Mouse (Mus musculus): ENCODE data around the gene Tpsb2.

The Tpsb2 gene

GRCm38 (mm10) chr17:25407352-25407751, 41.2 kb downstream of the Tpsb2 start:
- no peak for DNase-seq (ENCODE audit: low spot score in 2 of 2)

DNA sequence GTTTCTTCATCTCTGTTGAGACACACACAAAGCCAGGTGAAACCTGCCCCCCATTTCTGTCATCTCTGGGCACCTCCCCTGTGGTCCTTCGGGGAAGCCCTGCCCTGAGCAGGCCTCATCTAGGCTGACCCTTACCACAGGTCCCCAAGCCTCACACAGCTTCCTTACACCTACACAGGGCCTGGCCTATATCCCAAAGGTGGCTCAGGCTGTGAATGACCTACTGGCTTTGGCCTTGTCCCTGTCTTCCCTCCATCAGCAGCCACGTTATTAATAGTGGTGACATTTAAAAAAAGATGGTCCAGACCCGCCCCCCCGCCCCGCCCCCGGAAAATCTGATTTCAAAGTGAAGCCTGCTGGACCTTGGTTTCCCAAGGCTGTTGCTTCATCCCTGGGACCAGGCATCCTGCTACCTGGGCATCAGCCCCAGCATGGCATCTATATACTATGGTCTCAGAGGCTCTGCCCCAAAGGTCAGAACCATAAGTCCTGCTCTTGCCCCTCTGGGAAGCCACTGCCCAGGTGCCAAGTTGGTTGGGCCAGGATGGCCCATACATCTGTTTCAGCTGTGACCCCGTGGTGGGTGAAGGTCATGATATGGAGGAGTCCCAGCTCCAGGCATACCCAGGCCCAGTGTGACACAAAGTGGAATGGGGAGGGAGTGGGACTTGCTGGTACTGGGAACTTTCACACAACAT, 42.3 kb downstream of the Tpsb2 start:
- DNase-seq (ENCODE audit: low spot score in 2 of 2): no peak

GRCm38 (mm10) chr17:25409621-25410020, 43.5 kb downstream of the Tpsb2 start:
- DNase-seq (ENCODE audit: low spot score in 2 of 2): no peak

DNA sequence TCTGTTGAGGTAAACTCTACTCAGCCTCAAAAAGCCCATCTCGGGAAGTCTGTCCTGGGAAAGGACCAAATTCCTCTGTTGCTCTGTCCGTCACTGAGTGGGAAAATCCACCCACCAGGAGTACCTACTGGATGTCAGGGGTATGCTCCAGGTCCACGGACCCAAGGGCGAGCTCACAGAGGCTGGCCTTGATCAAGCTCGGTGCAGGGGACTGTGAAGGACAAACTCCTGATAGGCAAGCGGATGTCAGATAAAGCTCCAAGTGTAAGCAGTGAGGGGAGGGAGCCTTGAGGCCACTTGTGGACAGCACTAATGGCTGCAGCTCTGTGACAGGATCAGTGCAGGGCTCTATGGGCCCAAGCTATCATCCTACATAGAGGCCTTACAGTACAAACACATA, 44.1 kb downstream of the Tpsb2 start:
- no peak for DNase-seq (ENCODE audit: low spot score in 2 of 2)

DNA sequence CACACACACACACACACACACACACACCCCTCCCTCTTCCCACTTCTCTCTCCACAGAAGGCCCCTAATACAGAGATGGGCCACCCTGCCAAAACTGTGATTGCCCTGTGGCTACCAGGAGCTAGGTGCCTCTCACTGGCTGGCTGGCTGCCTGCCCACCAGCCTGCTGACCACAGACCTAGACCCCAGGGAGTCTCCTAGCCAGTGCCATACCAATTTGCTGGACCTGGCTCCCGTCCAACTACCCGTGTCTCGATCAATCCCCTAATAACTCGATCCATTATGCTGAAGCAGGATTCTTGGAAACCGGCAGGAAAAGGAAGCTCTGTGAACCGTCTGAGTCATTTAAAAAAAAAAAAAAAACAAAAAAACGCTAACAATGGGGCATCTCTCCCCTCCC, 44.7 kb downstream of the Tpsb2 start:
- no peak for DNase-seq (ENCODE audit: low spot score in 2 of 2)

DNA sequence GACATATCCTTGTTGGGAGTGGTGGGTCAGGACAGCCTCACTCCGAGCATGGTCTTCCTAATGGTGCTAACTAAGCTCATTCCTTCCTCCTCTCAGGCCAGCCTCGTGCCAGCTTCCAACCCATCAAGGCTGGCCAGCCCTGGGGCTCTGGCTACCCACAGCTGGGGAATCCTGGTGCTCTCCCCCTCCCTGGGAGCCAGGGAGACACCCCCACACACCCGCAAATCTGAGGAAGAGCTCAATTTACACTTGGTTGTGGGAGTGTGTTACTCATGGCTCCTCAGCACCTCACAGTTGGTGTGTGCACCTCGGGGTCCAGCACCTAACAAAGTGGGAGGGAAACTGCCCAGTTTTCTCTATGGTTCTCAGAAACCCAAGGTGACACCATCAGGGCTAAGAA, 45.1 kb downstream of the Tpsb2 start:
- no peak for DNase-seq (ENCODE audit: low spot score in 2 of 2)

DNA sequence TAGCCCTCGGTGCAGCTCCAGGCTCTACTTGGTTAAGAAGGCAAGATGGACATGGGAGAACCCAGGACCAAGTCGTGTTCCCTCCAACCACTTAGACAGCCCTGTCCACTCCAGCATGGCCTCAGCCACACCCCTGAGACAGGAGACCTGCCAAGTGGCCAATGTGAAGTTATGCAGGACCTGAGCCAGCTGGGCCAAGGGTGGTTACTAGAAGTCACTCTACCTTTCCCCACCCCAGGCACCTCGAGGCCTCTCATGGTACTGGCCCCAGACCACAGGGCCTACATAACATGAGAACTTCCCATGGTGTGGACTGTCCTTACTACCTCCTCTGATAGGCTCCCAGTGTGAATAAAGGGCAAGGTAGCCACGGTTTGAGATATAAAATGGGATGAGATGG, 48.1 kb downstream of the Tpsb2 start:
- DNase-seq (ENCODE audit: low spot score in 2 of 2): no peak

- no peak for DNase-seq (ENCODE audit: low spot score in 2 of 2)
Observed at GRCm38 (mm10) chr17:25414917-25415316, 48.8 kb downstream of the Tpsb2 start.

- DNase-seq (ENCODE audit: low spot score in 2 of 2): no peak
Observed at GRCm38 (mm10) chr17:25415421-25415913, 49.4 kb downstream of the Tpsb2 start.

- DNase-seq (ENCODE audit: low spot score in 2 of 2): no peak
Observed at GRCm38 (mm10) chr17:25416219-25416618, 50.1 kb downstream of the Tpsb2 start.

GRCm38 (mm10) chr17:25417990-25418389, 51.9 kb downstream of the Tpsb2 start:
- no peak for DNase-seq (ENCODE audit: low spot score in 2 of 2)
